Mouse (Mus musculus) midbrain, embryonic 15.5 days (tissue): ENCODE results near the gene Erp27. TPM values are rescaled to one million over a fixed set of nuclear protein-coding genes. Genes with fewer than 3 reads are reported as not detected.
A peak's percentile ranks its signal among the peaks of the same experiment; 100 is the strongest.

Experiments used
- ATAC-seq: fragments of 200-750 bp; cut with Nextera tagmentation; replicated peaks from 2 replicates; pipeline ENCODE4 v1.8.0; 2017; ENCODE audit warnings: moderate TSS enrichment
- H3K27ac ChIP-seq: fragments of 300-500 bp; sonication (generic); 2 replicates; pipeline ENCODE4 v1.5.1; 2015; ENCODE audit warnings: mild to moderate bottlenecking, inconsistent platforms
- H3K27me3 ChIP-seq: fragments of 300-500 bp; sonication (generic); replicated peaks from 2 replicates; pipeline ENCODE4 v1.6.1; 2015; ENCODE audit warnings: inconsistent platforms
- H3K36me3 ChIP-seq: fragments of 300-500 bp; sonication (generic); replicated peaks from 2 replicates; pipeline ENCODE4 v1.6.1; 2015; ENCODE audit warnings: inconsistent platforms
- H3K4me1 ChIP-seq: fragments of 300-500 bp; sonication (generic); 2 replicates; pipeline ENCODE4 v1.6.1; 2015; ENCODE audit warnings: inconsistent platforms
- H3K4me2 ChIP-seq: fragments of 300-500 bp; sonication (generic); 2 replicates; pipeline ENCODE4 v1.6.1; 2015; ENCODE audit warnings: inconsistent platforms, mild to moderate bottlenecking, moderate library complexity
- H3K4me3 ChIP-seq: fragments of 300-500 bp; sonication (generic); 2 replicates; pipeline ENCODE4 v1.5.1; 2015; ENCODE audit warnings: mild to moderate bottlenecking, inconsistent platforms
- H3K9ac ChIP-seq: fragments of 300-500 bp; sonication (generic); 2 replicates; pipeline ENCODE4 v1.6.1; 2015; ENCODE audit warnings: mild to moderate bottlenecking, inconsistent platforms
- H3K9me3 ChIP-seq: fragments of 300-500 bp; sonication (generic); 2 replicates; pipeline ENCODE4 v1.6.1; 2016; ENCODE audit warnings: inconsistent platforms
- WGBS: fragments of 180-500 bp; shearing (Covaris S2); methylation state at CpG from one replicate; pipeline ENCODE4 v1.1.7; 2015; ENCODE audit warnings: mixed read lengths; 5-methylcytosine and 5-hydroxymethylcytosine counted together
- polyA plus RNA-seq: library from polyadenylated mRNA; unstranded; fragments of >200 nt; fragmentation: Nextera tagmentation; extraction: Ambion mirVana; gene quantifications from 2 replicates; pipeline ENCODE4 v1.2.1, GENCODE M21; 2015

Erp27 gene
- polyA plus RNA-seq, 1 experiment from 2014 or later = not detected

GRCm38 (mm10) chr6:136874599-136874998, 47.4 kb downstream of the Erp27 start:
- 42% methylated on average over 8 of the region's 8 CpGs for WGBS
- Histone ChIP-seq H3K9me3 (no peaks in the 10 kb centered on the region), H3K4me1 (no peaks in the 10 kb centered on the region; the same call in 1 of the 2 replicates), H3K9ac (no peak overlapping the region), H3K36me3 (no peaks in the 10 kb centered on the region), H3K4me2 (no peak overlapping the region), H3K27me3 (no peaks in the 10 kb centered on the region), H3K27ac (no peak overlapping the region), H3K4me3 (no peak overlapping the region)
- ATAC-seq = no peak

GRCm38 (mm10) chr6:136868921-136869320, 53.1 kb downstream of the Erp27 start:
- Histone ChIP-seq H3K27ac (no peak overlapping the region), H3K9me3 (no peaks in the 10 kb centered on the region), H3K36me3 (no peaks in the 10 kb centered on the region), H3K4me1 (no peaks in the 10 kb centered on the region), H3K4me2 (no peak overlapping the region), H3K27me3 (no peaks in the 10 kb centered on the region), H3K9ac (no peak overlapping the region), H3K4me3 (no peak overlapping the region)
- whole genome bisulfite sequencing = 85% methylated on average over 5 of the region's 5 CpGs
- ATAC-seq = no peak

- H3K9ac ChIP-seq = no peak overlapping the region
- H3K36me3 ChIP-seq = no peaks in the 10 kb centered on the region
- no peak overlapping the region for H3K4me3 ChIP-seq
- H3K9me3 ChIP-seq = no peaks in the 10 kb centered on the region
- no peak overlapping the region for H3K4me2 ChIP-seq
- H3K27me3 ChIP-seq = no peaks in the 10 kb centered on the region
- no peaks in the 10 kb centered on the region for H3K4me1 ChIP-seq
- WGBS = 83% methylated on average over 4 of the region's 4 CpGs
- no peak for ATAC-seq
- no peak overlapping the region for H3K27ac ChIP-seq
Observed at GRCm38 (mm10) chr6:136866150-136866549, 55.8 kb downstream of the Erp27 start.

GRCm38 (mm10) chr6:136865360-136865759, 56.6 kb downstream of the Erp27 start:
- no peak for ATAC-seq

GRCm38 (mm10) chr6:136861020-136861419, 61.0 kb downstream of the Erp27 start:
- peak; percentile 43; the same call in 1 of the 2 replicates for ATAC-seq
- WGBS = 49% methylated on average over 9 of the region's 9 CpGs

More at GRCm38 (mm10) chr6:136865360-136865759, 56.6 kb downstream of the Erp27 start:
- Histone ChIP-seq H3K36me3 (no peaks in the 10 kb centered on the region), H3K4me2 (no peak overlapping the region), H3K27ac (no peak overlapping the region), H3K9ac (no peak overlapping the region), H3K4me3 (no peak overlapping the region), H3K4me1 (no peaks in the 10 kb centered on the region), H3K9me3 (no peaks in the 10 kb centered on the region), H3K27me3 (no peaks in the 10 kb centered on the region)
- WGBS = 92% methylated on average over 5 of the region's 5 CpGs

GRCm38 (mm10) chr6:136858420-136858819, 63.6 kb downstream of the Erp27 start:
- H3K27me3 ChIP-seq = no peaks in the 10 kb centered on the region
- H3K9me3 ChIP-seq = no peaks in the 10 kb centered on the region
- no peak for ATAC-seq
- H3K4me2 ChIP-seq = no peak overlapping the region
- H3K4me3 ChIP-seq = no peak overlapping the region
- H3K9ac ChIP-seq = no peak overlapping the region
- WGBS = 82% methylated on average over 8 of the region's 8 CpGs
- H3K4me1 ChIP-seq = no peaks in the 10 kb centered on the region
- H3K36me3 ChIP-seq = no peaks in the 10 kb centered on the region
- H3K27ac ChIP-seq = no peak overlapping the region

More at GRCm38 (mm10) chr6:136861020-136861419, 61.0 kb downstream of the Erp27 start:
- no peaks in the 10 kb centered on the region for H3K4me1 ChIP-seq
- H3K4me3 ChIP-seq = no peak overlapping the region
- H3K9ac ChIP-seq = no peak overlapping the region
- H3K27ac ChIP-seq = no peak overlapping the region
- H3K36me3 ChIP-seq = no peaks in the 10 kb centered on the region
- no peaks in the 10 kb centered on the region for H3K9me3 ChIP-seq
- H3K4me2 ChIP-seq = no peak overlapping the region
- no peaks in the 10 kb centered on the region for H3K27me3 ChIP-seq

- no peaks in the 10 kb centered on the region for H3K9me3 ChIP-seq
- no peak overlapping the region for H3K27ac ChIP-seq
- no peak overlapping the region for H3K9ac ChIP-seq
- ATAC-seq = no peak
- 67% methylated on average over 11 of the region's 11 CpGs for WGBS
- H3K4me3 ChIP-seq = no peak overlapping the region
- H3K4me2 ChIP-seq = no peak overlapping the region
- peaks cover under 1% of the 10 kb centered on the region; the same call in 1 of the 2 replicates for H3K4me1 ChIP-seq
- no peaks in the 10 kb centered on the region for H3K27me3 ChIP-seq
- no peaks in the 10 kb centered on the region for H3K36me3 ChIP-seq
Observed at GRCm38 (mm10) chr6:136857873-136858260, 64.1 kb downstream of the Erp27 start.

Other genes with a start within 250 kb of the Erp27 start
- 0.97 and 1.6 TPM in 2 replicates for gene Gucy2c, start 140.4 kb downstream of the Erp27 start, polyA plus RNA-seq
- gene Hist4h4, start 117.8 kb downstream of the Erp27 start, polyA plus RNA-seq = 0.77 and 0.87 TPM in 2 replicates
- 98.3 and 103 TPM in 2 replicates for gene H2afj, start 113.9 kb downstream of the Erp27 start, polyA plus RNA-seq
- gene BC049715, start 94.6 kb downstream of the Erp27 start, polyA plus RNA-seq = 1.5 and 1.8 TPM in 2 replicates
- 74.2 and 79.3 TPM in 2 replicates for gene Wbp11, start 93.9 kb downstream of the Erp27 start, polyA plus RNA-seq
- gene Smco3, start 86.7 kb downstream of the Erp27 start, polyA plus RNA-seq = 0.66 and 1.3 TPM in 2 replicates
- 0.14 and 0.24 TPM in 2 replicates for gene Art4, start 64.4 kb downstream of the Erp27 start, polyA plus RNA-seq
- gene Mgp, start 46.4 kb downstream of the Erp27 start, polyA plus RNA-seq = 14.8 and 15.4 TPM in 2 replicates
- not detected in 2 replicates for gene Pde6h, start 1.7 kb upstream of the Erp27 start, polyA plus RNA-seq
- 15.3 and 16.4 TPM in 2 replicates for gene Arhgdib, start 19.7 kb upstream of the Erp27 start, polyA plus RNA-seq
- gene Rerg, start 248.3 kb upstream of the Erp27 start, polyA plus RNA-seq = 5.6 and 5.7 TPM in 2 replicates